Mouse (Mus musculus) embryonic facial prominence, embryonic 15.5 days (tissue): ENCODE results near the gene Kbtbd2. TPM values are rescaled to one million over a fixed set of nuclear protein-coding genes. Genes with fewer than 3 reads are reported as not detected.

Experiments used
- ATAC-seq: fragments of 200-750 bp; cut with Nextera tagmentation; 2 replicates; pipeline ENCODE4 v1.8.0; 2017; ENCODE audit warnings: low read depth, moderate TSS enrichment; ENCODE audit not compliant: insufficient number of reproducible peaks, low FRiP score, low TSS enrichment
- H3K27ac ChIP-seq: fragments of 300-500 bp; sonication (generic); replicated peaks from 2 replicates; pipeline ENCODE4 v1.5.1; 2015; ENCODE audit warnings: mild to moderate bottlenecking, inconsistent platforms
- H3K27me3 ChIP-seq: fragments of 300-500 bp; sonication (generic); 2 replicates; pipeline ENCODE4 v1.6.1; 2015; ENCODE audit warnings: inconsistent platforms
- H3K36me3 ChIP-seq: fragments of 300-500 bp; sonication (generic); 2 replicates; pipeline ENCODE4 v1.6.1; 2015; ENCODE audit warnings: mild to moderate bottlenecking, inconsistent platforms
- H3K4me1 ChIP-seq: fragments of 300-500 bp; sonication (generic); 2 replicates; pipeline ENCODE4 v1.6.1; 2015; ENCODE audit warnings: inconsistent platforms
- H3K4me2 ChIP-seq: fragments of 300-500 bp; sonication (generic); replicated peaks from 2 replicates; pipeline ENCODE4 v1.6.1; 2015; ENCODE audit warnings: mild to moderate bottlenecking, inconsistent platforms
- H3K4me3 ChIP-seq: fragments of 300-500 bp; sonication (generic); replicated peaks from 2 replicates; pipeline ENCODE4 v1.5.1; 2015; ENCODE audit warnings: mild to moderate bottlenecking, inconsistent platforms
- H3K9ac ChIP-seq: fragments of 300-500 bp; sonication (generic); 2 replicates; pipeline ENCODE4 v1.6.1; 2015; ENCODE audit warnings: inconsistent platforms
- H3K9me3 ChIP-seq: fragments of 300-500 bp; sonication (generic); replicated peaks from 2 replicates; pipeline ENCODE4 v1.6.1; 2016; ENCODE audit warnings: inconsistent platforms
- WGBS: fragments of 180-500 bp; shearing (Covaris S2); methylation state at CpG from one replicate; pipeline ENCODE4 v1.1.7; 2015; 5-methylcytosine and 5-hydroxymethylcytosine counted together
- polyA plus RNA-seq: library from polyadenylated mRNA; unstranded; fragments of >200 nt; fragmentation: Nextera tagmentation; extraction: Ambion mirVana; gene quantifications from 2 replicates; pipeline ENCODE4 v1.2.1, GENCODE M21; 2015

The Kbtbd2 gene
- polyA plus RNA-seq, 1 experiment from 2014 or later: 29.0 TPM

- Histone ChIP-seq H3K4me1 (no peaks in the 10 kb centered on the region), H3K9me3 (no peaks in the 10 kb centered on the region), H3K27me3 (no peaks in the 10 kb centered on the region), H3K4me2 (no peak overlapping the region), H3K27ac (no peak overlapping the region), H3K4me3 (no peak overlapping the region), H3K9ac (no peak overlapping the region), H3K36me3 (peaks cover 20% of the 10 kb centered on the region)
- ATAC-seq: no peak
- 80% methylated on average over 5 of the region's 5 CpGs for WGBS
Measured at GRCm38 (mm10) chr6:56785068-56785467, 12.5 kb downstream of the Kbtbd2 start.

GRCm38 (mm10) chr6:56783561-56784272, 13.9 kb downstream of the Kbtbd2 start:
- H3K4me3 ChIP-seq: no peak overlapping the region
- 90% methylated on average over 4 of the region's 4 CpGs for WGBS
- no peak overlapping the region for H3K27ac ChIP-seq
- H3K4me2 ChIP-seq: no peak overlapping the region
- no peak overlapping the region for H3K9ac ChIP-seq
- H3K27me3 ChIP-seq: no peaks in the 10 kb centered on the region
- H3K4me1 ChIP-seq: no peaks in the 10 kb centered on the region
- ATAC-seq: no peak
- H3K9me3 ChIP-seq: no peaks in the 10 kb centered on the region
- peaks cover 26% of the 10 kb centered on the region for H3K36me3 ChIP-seq

GRCm38 (mm10) chr6:56779636-56780035, 18.0 kb downstream of the Kbtbd2 start:
- H3K36me3 ChIP-seq: peaks cover 34% of the 10 kb centered on the region
- WGBS: 92% methylated on average over 5 of the region's 5 CpGs
- no peak overlapping the region for H3K4me2 ChIP-seq
- no peak for ATAC-seq
- no peak overlapping the region for H3K9ac ChIP-seq
- no peak overlapping the region for H3K4me3 ChIP-seq
- H3K4me1 ChIP-seq: no peaks in the 10 kb centered on the region
- no peaks in the 10 kb centered on the region for H3K9me3 ChIP-seq
- H3K27me3 ChIP-seq: no peaks in the 10 kb centered on the region
- H3K27ac ChIP-seq: no peak overlapping the region

GRCm38 (mm10) chr6:56775816-56776215, 21.8 kb downstream of the Kbtbd2 start:
- 54% methylated on average over 3 of the region's 3 CpGs for WGBS
- H3K4me1 ChIP-seq: no peaks in the 10 kb centered on the region

GRCm38 (mm10) chr6:56765696-56766095, 31.9 kb downstream of the Kbtbd2 start:
- Histone ChIP-seq H3K27ac (no peak overlapping the region), H3K9me3 (no peaks in the 10 kb centered on the region), H3K4me1 (no peaks in the 10 kb centered on the region), H3K27me3 (no peaks in the 10 kb centered on the region), H3K4me3 (no peak overlapping the region), H3K9ac (no peak overlapping the region), H3K4me2 (no peak overlapping the region), H3K36me3 (peaks cover 18% of the 10 kb centered on the region; the same call in 1 of the 2 replicates)
- whole genome bisulfite sequencing: 84% methylated on average over 4 of the region's 4 CpGs
- ATAC-seq: no peak

More at GRCm38 (mm10) chr6:56775816-56776215, 21.8 kb downstream of the Kbtbd2 start:
- Histone ChIP-seq H3K36me3 (peaks cover 39% of the 10 kb centered on the region), H3K27me3 (no peaks in the 10 kb centered on the region), H3K9ac (no peak overlapping the region), H3K4me3 (no peak overlapping the region), H3K9me3 (no peaks in the 10 kb centered on the region), H3K4me2 (no peak overlapping the region), H3K27ac (no peak overlapping the region)
- no peak for ATAC-seq

- Histone ChIP-seq H3K4me1 (no peaks in the 10 kb centered on the region), H3K27me3 (no peaks in the 10 kb centered on the region), H3K27ac (no peak overlapping the region), H3K9me3 (no peaks in the 10 kb centered on the region), H3K9ac (no peak overlapping the region), H3K4me2 (no peak overlapping the region), H3K36me3 (peaks cover 18% of the 10 kb centered on the region; the same call in 1 of the 2 replicates), H3K4me3 (no peak overlapping the region)
- 72% methylated on average over 3 of the region's 3 CpGs for WGBS
- no peak for ATAC-seq
Measured at GRCm38 (mm10) chr6:56765265-56765664, 32.3 kb downstream of the Kbtbd2 start.

GRCm38 (mm10) chr6:56759324-56759723, 38.3 kb downstream of the Kbtbd2 start:
- ATAC-seq: no peak
- H3K4me3 ChIP-seq: no peak overlapping the region
- no peak overlapping the region for H3K27ac ChIP-seq
- no peaks in the 10 kb centered on the region for H3K27me3 ChIP-seq
- H3K9ac ChIP-seq: no peak overlapping the region
- H3K9me3 ChIP-seq: no peaks in the 10 kb centered on the region
- no peak overlapping the region for H3K4me2 ChIP-seq
- 94% methylated on average over 1 of the region's 1 CpGs for WGBS
- no peaks in the 10 kb centered on the region for H3K4me1 ChIP-seq
- H3K36me3 ChIP-seq: peaks cover 54% of the 10 kb centered on the region

- Histone ChIP-seq H3K9ac (no peak overlapping the region), H3K4me2 (no peak overlapping the region), H3K27ac (no peak overlapping the region), H3K9me3 (no peaks in the 10 kb centered on the region), H3K4me1 (no peaks in the 10 kb centered on the region), H3K36me3 (peaks cover 43% of the 10 kb centered on the region), H3K4me3 (no peak overlapping the region), H3K27me3 (no peaks in the 10 kb centered on the region)
- ATAC-seq: no peak
- WGBS: 88% methylated on average over 1 of the region's 1 CpGs
Measured at GRCm38 (mm10) chr6:56756117-56756516, 41.5 kb downstream of the Kbtbd2 start.

GRCm38 (mm10) chr6:56753719-56754118, 43.9 kb downstream of the Kbtbd2 start:
- no peak for ATAC-seq
- WGBS: 79% methylated on average over 3 of the region's 3 CpGs
- Histone ChIP-seq H3K27ac (no peak overlapping the region), H3K4me2 (no peak overlapping the region), H3K27me3 (no peaks in the 10 kb centered on the region), H3K4me1 (no peaks in the 10 kb centered on the region), H3K9me3 (no peaks in the 10 kb centered on the region), H3K9ac (no peak overlapping the region), H3K4me3 (no peak overlapping the region), H3K36me3 (peaks cover 40% of the 10 kb centered on the region)

- 48% methylated on average over 5 of the region's 5 CpGs for WGBS
- Histone ChIP-seq H3K4me2 (no peak overlapping the region), H3K4me3 (no peak overlapping the region), H3K4me1 (no peaks in the 10 kb centered on the region), H3K9ac (no peak overlapping the region), H3K36me3 (peaks cover 14% of the 10 kb centered on the region), H3K9me3 (no peaks in the 10 kb centered on the region), H3K27ac (peak overlapping the region; percentile 12; the same call in 1 of the 2 replicates), H3K27me3 (no peaks in the 10 kb centered on the region)
- no peak for ATAC-seq
Measured at GRCm38 (mm10) chr6:56745950-56746543, 51.6 kb downstream of the Kbtbd2 start.

GRCm38 (mm10) chr6:56732545-56732944, 65.1 kb downstream of the Kbtbd2 start:
- no peak overlapping the region for H3K9ac ChIP-seq
- peaks cover 34% of the 10 kb centered on the region for H3K36me3 ChIP-seq
- no peaks in the 10 kb centered on the region for H3K9me3 ChIP-seq
- H3K27ac ChIP-seq: no peak overlapping the region
- H3K27me3 ChIP-seq: no peaks in the 10 kb centered on the region
- 81% methylated on average over 2 of the region's 2 CpGs for WGBS
- H3K4me3 ChIP-seq: no peak overlapping the region
- no peak overlapping the region for H3K4me2 ChIP-seq
- ATAC-seq: no peak
- no peaks in the 10 kb centered on the region for H3K4me1 ChIP-seq
